Mouse (Mus musculus): Measurements from ENCODE around the gene Zcchc7. TPM values are rescaled to one million over a fixed set of nuclear protein-coding genes. Genes with fewer than 3 reads are reported as not detected.

The Zcchc7 gene
- polyA plus RNA-seq, 1 experiment from 2014 or later = 24.3 TPM

DNA sequence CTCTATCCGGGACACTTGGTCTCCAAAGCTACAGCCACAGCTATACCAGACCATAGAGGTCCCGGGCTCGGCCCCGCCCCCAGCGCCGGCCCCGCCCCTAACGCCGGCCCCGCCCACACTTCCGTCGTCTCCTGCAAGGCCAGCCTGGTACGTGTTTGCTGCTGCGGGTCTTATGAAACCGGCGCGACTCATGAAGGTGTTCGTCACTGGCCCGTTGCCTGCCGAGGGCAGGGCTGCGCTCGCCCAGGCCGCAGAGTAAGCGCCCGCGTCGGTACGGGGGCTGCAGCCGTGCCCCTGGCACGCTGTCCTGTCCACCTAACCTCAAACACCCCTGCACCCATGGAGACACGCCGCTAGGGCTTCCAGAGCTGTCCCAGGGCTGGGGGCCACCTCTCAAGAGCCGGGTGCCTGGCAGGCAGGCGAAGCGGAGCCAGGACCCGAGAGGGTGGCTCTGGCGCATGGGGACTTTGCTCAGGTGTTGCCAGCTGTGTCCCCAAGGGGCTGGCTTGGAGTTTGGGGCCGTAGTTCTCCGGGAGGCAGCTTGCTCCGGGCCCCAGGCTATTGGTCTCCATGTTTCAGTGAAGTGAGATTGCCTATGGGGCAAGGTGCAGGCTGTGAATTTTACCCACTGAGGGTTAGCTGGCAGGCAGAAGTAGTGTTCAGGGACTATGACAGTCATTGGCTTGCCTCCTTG, 225.8 kb downstream of the Zcchc7 start, which contains the start of gene Grhpr:
Gene Grhpr (plus strand): TSS at position 116 of the 694 bp plus-strand sequence.
- peak within 1 kb of the TSS; percentile 72 for H3K9ac ChIP-seq (ENCODE audit: low read length)
- H3K9me3 ChIP-seq (ENCODE audit: control insufficient read depth, low read length) = no peaks in the 10 kb centered on the region
- ATAC-seq (replicated peaks; ENCODE audit: low FRiP score) (peak; percentile 93), DNase-seq (ENCODE audit: low spot score) (peak; percentile 96)
- H3K27ac ChIP-seq (ENCODE audit: low read depth, low read length) = no peak within 1 kb of the TSS
- peak within 1 kb of the TSS; percentile 88 for H3K4me2 ChIP-seq (ENCODE audit: low read depth, low read length, severe bottlenecking)
- under 1% methylated on average over 40 of the region's 40 CpGs for WGBS
- no peaks in the 10 kb centered on the region for H3K36me3 ChIP-seq (ENCODE audit: control insufficient read depth, insufficient read depth, low read length)
- no peaks in the 10 kb centered on the region for H3K27me3 ChIP-seq (ENCODE audit: control insufficient read depth, insufficient read depth, low read length)
- no peaks in the 10 kb centered on the region for H3K4me1 ChIP-seq (replicated peaks; ENCODE audit: control insufficient read depth, insufficient read depth, low read length)
- peak within 1 kb of the TSS; percentile 58 for H3K4me3 ChIP-seq (ENCODE audit: low read depth, low read length)

Small RNAs within 50 kb of the gene (microRNA-seq; reads per million reads assigned to microRNA genes)
- not detected for gene Gm22639 (ENCODE audit: insufficient number of aligned reads)

Other genes starting within 250 kb of the Zcchc7 start
- 0.11 and 0.43 TPM in 2 replicates for gene Pax5, start 45.4 kb upstream of the Zcchc7 start, polyA plus RNA-seq (2014; fragmentation: Nextera tagmentation; extraction: Ambion mirVana)
- gene Grhpr, start 225.5 kb downstream of the Zcchc7 start, polyA plus RNA-seq (2014; fragmentation: Nextera tagmentation; extraction: Ambion mirVana) = 48.6 and 48.8 TPM in 2 replicates